Mouse (Mus musculus): ENCODE measurements around the gene Metap1.

DNA sequence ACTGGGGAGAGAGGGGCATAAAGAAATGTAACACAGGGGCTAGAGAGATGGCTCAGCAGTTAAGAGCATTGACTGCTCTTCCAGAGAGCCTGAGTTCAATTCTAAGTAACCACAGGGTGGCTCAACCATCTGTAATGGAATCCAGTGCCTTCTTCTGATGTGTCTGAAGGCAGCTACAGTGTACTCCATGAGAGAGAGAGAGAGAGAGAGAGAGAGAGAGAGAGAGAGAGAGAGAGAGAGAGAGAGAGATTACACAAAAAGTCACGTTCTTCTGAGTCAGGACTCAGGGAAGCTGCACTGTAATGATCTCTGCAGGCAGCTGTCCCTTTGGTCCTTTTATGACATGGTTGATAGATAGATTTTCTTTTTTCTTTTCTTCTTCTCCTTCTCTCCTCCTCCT, 5.2 kb upstream of the Metap1 start:
- TF ChIP-seq CTCF (IDR thresholded peaks at IDR 0.05; ENCODE audit: low read depth, low read length) (no peak), EP300 (IDR thresholded peaks at IDR 0.05; ENCODE audit: insufficient read depth, low read depth, low read length) (no peak)

Measured in ES-Bruce4 (cell line).